Mouse (Mus musculus) neural tube, embryonic 14.5 days (tissue): ENCODE measurements around the gene Cdca8. TPM values are rescaled to one million over a fixed set of nuclear protein-coding genes. Genes with fewer than 3 reads are reported as not detected.

Experiments
- ATAC-seq: fragments of 200-750 bp; cut with Nextera tagmentation; 2 replicates; pipeline ENCODE4 v1.8.0; 2017; ENCODE audit warnings: low read depth, mild to moderate bottlenecking, moderate TSS enrichment, moderate library complexity
- H3K27ac ChIP-seq: fragments of 300-500 bp; sonication (generic); 2 replicates; pipeline ENCODE4 v1.5.1; 2014; ENCODE audit warnings: low read depth, mild to moderate bottlenecking, control low read depth, low read length, moderate library complexity, mixed read lengths
- H3K27me3 ChIP-seq: fragments of 300-500 bp; sonication (generic); 2 replicates; pipeline ENCODE4 v1.6.1; 2014; ENCODE audit warnings: low read length; ENCODE audit not compliant: control insufficient read depth, insufficient read depth
- H3K36me3 ChIP-seq: fragments of 300-500 bp; sonication (generic); 2 replicates; pipeline ENCODE4 v1.6.1; 2014; ENCODE audit warnings: low read length, mixed read lengths; ENCODE audit not compliant: control insufficient read depth, insufficient read depth
- H3K4me1 ChIP-seq: fragments of 300-500 bp; sonication (generic); 2 replicates; pipeline ENCODE4 v1.6.1; 2014; ENCODE audit warnings: low read length; ENCODE audit not compliant: control insufficient read depth, insufficient read depth
- H3K4me2 ChIP-seq: fragments of 300-500 bp; sonication (generic); 2 replicates; pipeline ENCODE4 v1.6.1; 2014; ENCODE audit warnings: mild to moderate bottlenecking, low read depth, low read length, control low read depth
- H3K4me3 ChIP-seq: fragments of 300-500 bp; sonication (generic); 2 replicates; pipeline ENCODE4 v1.5.1; 2014; ENCODE audit warnings: low read depth, low read length, control low read depth, mixed read lengths
- H3K9ac ChIP-seq: fragments of 300-500 bp; sonication (generic); replicated peaks from 2 replicates; pipeline ENCODE4 v1.6.1; 2014; ENCODE audit warnings: low read depth, mild to moderate bottlenecking, control low read depth, low read length, mixed read lengths
- H3K9me3 ChIP-seq: fragments of 300-500 bp; sonication (generic); 2 replicates; pipeline ENCODE4 v1.6.1; 2016; ENCODE audit warnings: low read length; ENCODE audit not compliant: control insufficient read depth
- WGBS: fragments of 180-500 bp; shearing (Covaris S2); extraction: QIAGEN DNeasy Blood & Tissue Kit; methylation state at CpG from one replicate; pipeline ENCODE4 v1.1.7; 2014; 5-methylcytosine and 5-hydroxymethylcytosine counted together
- polyA plus RNA-seq: library from polyadenylated mRNA; unstranded; fragments of >200 nt; fragmentation: Nextera tagmentation; extraction: Ambion mirVana; gene quantifications from 2 replicates; pipeline ENCODE4 v1.2.1, GENCODE M21; 2014

The Cdca8 gene
- polyA plus RNA-seq, 1 experiment from 2014 or later, result 12.7 TPM

GRCm38 (mm10) chr4:124872719-124873118 is 66.4 kb downstream of the Cdca8 start:
- H3K9me3 ChIP-seq, result no peaks in the 10 kb centered on the region
- no peaks in the 10 kb centered on the region for H3K27me3 ChIP-seq
- no peaks in the 10 kb centered on the region for H3K36me3 ChIP-seq
- H3K9ac ChIP-seq, result no peak overlapping the region
- no peaks in the 10 kb centered on the region for H3K4me1 ChIP-seq
- no peak for ATAC-seq
- H3K27ac ChIP-seq, result no peak overlapping the region
- no peak overlapping the region for H3K4me3 ChIP-seq
- H3K4me2 ChIP-seq, result no peak overlapping the region
- WGBS, result 92% methylated on average over 1 of the region's 1 CpGs

Other genes starting within 250 kb of the Cdca8 start
- 33.9 and 39.2 TPM in 2 replicates for gene Utp11, start 245.7 kb downstream of the Cdca8 start, polyA plus RNA-seq
- gene Fhl3, start 238.6 kb downstream of the Cdca8 start, polyA plus RNA-seq, result 0.60 and 1.5 TPM in 2 replicates
- gene Sf3a3, start 224.5 kb downstream of the Cdca8 start, polyA plus RNA-seq, result 89.9 and 93.2 TPM in 2 replicates
- gene Inpp5b, start 197.5 kb downstream of the Cdca8 start, polyA plus RNA-seq, result 22.5 and 25.2 TPM in 2 replicates
- 10.2 and 11.9 TPM in 2 replicates for gene Mtf1, start 137.2 kb downstream of the Cdca8 start, polyA plus RNA-seq
- 48.8 and 51.4 TPM in 2 replicates for gene Yrdc, start 88.6 kb downstream of the Cdca8 start, polyA plus RNA-seq
- gene 1110065P20Rik, start 88.1 kb downstream of the Cdca8 start, polyA plus RNA-seq, result 86.5 and 104 TPM in 2 replicates
- 16.5 and 19.0 TPM in 2 replicates for gene Maneal, start 77.1 kb downstream of the Cdca8 start, polyA plus RNA-seq
- 7.4 and 9.3 TPM in 2 replicates for gene Epha10, start 58.4 kb downstream of the Cdca8 start, polyA plus RNA-seq
- gene 9930104L06Rik, start 2.3 kb downstream of the Cdca8 start, polyA plus RNA-seq, result 6.0 and 6.7 TPM in 2 replicates
- gene Rspo1, start 47.1 kb upstream of the Cdca8 start, polyA plus RNA-seq, result 0.99 and 1.0 TPM in 2 replicates
- gene Gnl2, start 77.3 kb upstream of the Cdca8 start, polyA plus RNA-seq, result 89.6 and 99.9 TPM in 2 replicates
- gene Dnali1, start 126.4 kb upstream of the Cdca8 start, polyA plus RNA-seq, result 0.64 and 1.1 TPM in 2 replicates
- gene Snip1, start 127.4 kb upstream of the Cdca8 start, polyA plus RNA-seq, result 24.0 and 26.4 TPM in 2 replicates
- 173 and 179 TPM in 2 replicates for gene Meaf6, start 145.8 kb upstream of the Cdca8 start, polyA plus RNA-seq
- 0.22 and 0.51 TPM in 2 replicates for gene Zc3h12a, start 188.5 kb upstream of the Cdca8 start, polyA plus RNA-seq